Mouse (Mus musculus): ENCODE data around the gene Pank4. TPM values are rescaled to one million over a fixed set of nuclear protein-coding genes. Genes with fewer than 3 reads are reported as not detected.

Gene Pank4
- total and polyA plus RNA-seq, 2 experiments = 13.5 to 19.5 TPM

DNA sequence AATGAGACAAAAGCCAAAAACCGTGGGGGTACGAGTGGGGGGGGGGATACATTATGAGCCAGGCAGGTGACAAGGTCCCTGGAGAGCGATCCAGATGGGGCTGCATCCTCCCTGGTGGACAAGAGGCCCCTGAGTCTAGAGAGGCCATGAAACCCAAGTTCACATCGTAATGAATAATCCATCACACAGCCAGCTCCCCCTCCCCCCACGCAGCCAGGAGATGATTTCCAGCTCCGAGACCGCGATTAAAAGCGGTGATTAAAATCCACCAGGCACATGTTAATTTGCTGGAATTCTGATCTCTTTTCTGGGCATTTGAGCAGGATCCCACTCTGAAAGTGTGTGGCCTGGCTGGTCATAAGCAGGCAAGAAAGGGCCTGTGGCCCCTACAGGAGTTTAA lies 56.9 kb downstream of the Pank4 start:
- no peak overlapping the region for H3K9ac ChIP-seq (ENCODE audit: low read depth, low read length)
- H3K4me1 ChIP-seq (ENCODE audit: control insufficient read depth, insufficient read depth, low read length) = peaks cover 5% of the 10 kb centered on the region; the same call in 1 of the 2 replicates
- DNase-seq (ENCODE audit: extremely low read depth, low read depth, low spot score) = no peak
- H3K27ac ChIP-seq (replicated peaks; ENCODE audit: insufficient read depth, low read depth, low read length) = no peak overlapping the region
- no peaks in the 10 kb centered on the region for H3K27me3 ChIP-seq (ENCODE audit: control insufficient read depth, insufficient read depth, low read length)
- WGBS = 82% methylated on average over 9 of the region's 9 CpGs
- H3K79me2 ChIP-seq (ENCODE audit: control insufficient read depth, insufficient read depth, low read length) = no peaks in the 10 kb centered on the region
- no peaks in the 10 kb centered on the region for H3K36me3 ChIP-seq (ENCODE audit: control insufficient read depth, insufficient read depth, low read length)
- H3K4me3 ChIP-seq (ENCODE audit: insufficient read depth, low read depth, low read length) = no peak overlapping the region
- TF ChIP-seq CTCF (IDR thresholded peaks at IDR 0.05; ENCODE audit: low read depth, low read length) (no peak), POLR2A (IDR thresholded peaks at IDR 0.05; ENCODE audit: extremely low read depth, insufficient read depth, low read length) (no peak)

DNA sequence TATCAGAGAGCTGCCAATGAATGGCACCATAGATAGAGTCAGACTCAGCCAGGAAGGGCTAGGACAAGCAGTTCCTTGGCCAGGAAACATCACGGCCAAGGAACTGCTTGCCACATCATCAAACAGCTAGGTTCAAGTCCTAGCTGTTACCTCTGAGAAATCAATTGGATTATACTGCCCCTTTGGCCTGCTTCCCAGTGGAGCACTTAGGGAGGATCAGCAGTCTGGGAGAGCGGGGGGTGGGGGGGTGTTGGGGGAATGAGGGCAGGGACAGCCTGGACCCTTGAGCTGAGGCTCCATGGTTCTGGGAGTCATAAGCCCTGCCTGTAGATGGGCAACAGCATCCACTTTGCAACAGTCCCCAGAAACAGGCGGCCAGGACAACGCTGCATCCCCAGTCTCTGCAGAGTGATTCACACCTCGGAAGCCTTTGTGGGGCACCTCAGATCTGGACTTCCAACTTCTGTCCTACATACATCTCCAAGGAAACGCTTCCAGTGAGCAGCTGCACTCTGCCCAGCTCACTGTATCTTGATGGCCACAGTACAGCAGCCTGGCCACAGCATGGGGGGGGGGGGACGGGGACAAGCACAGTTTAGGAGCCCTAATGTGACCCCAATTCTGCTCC lies 58.4 kb downstream of the Pank4 start:
- WGBS = 79% methylated on average over 7 of the region's 7 CpGs
- no peaks in the 10 kb centered on the region for H3K79me2 ChIP-seq (ENCODE audit: control insufficient read depth, insufficient read depth, low read length)
- H3K4me3 ChIP-seq (ENCODE audit: insufficient read depth, low read depth, low read length) = no peak overlapping the region
- no peaks in the 10 kb centered on the region for H3K4me1 ChIP-seq (ENCODE audit: control insufficient read depth, insufficient read depth, low read length)
- H3K27me3 ChIP-seq (ENCODE audit: control insufficient read depth, insufficient read depth, low read length) = no peaks in the 10 kb centered on the region
- no peak overlapping the region for H3K9ac ChIP-seq (ENCODE audit: low read depth, low read length)
- H3K36me3 ChIP-seq (ENCODE audit: control insufficient read depth, insufficient read depth, low read length) = no peaks in the 10 kb centered on the region
- TF ChIP-seq POLR2A (IDR thresholded peaks at IDR 0.05; ENCODE audit: extremely low read depth, insufficient read depth, low read length) (no peak), CTCF (IDR thresholded peaks at IDR 0.05; ENCODE audit: low read depth, low read length) (no peak)
- H3K27ac ChIP-seq (replicated peaks; ENCODE audit: insufficient read depth, low read depth, low read length) = no peak overlapping the region
- DNase-seq (ENCODE audit: extremely low read depth, low read depth, low spot score) = no peak

DNA sequence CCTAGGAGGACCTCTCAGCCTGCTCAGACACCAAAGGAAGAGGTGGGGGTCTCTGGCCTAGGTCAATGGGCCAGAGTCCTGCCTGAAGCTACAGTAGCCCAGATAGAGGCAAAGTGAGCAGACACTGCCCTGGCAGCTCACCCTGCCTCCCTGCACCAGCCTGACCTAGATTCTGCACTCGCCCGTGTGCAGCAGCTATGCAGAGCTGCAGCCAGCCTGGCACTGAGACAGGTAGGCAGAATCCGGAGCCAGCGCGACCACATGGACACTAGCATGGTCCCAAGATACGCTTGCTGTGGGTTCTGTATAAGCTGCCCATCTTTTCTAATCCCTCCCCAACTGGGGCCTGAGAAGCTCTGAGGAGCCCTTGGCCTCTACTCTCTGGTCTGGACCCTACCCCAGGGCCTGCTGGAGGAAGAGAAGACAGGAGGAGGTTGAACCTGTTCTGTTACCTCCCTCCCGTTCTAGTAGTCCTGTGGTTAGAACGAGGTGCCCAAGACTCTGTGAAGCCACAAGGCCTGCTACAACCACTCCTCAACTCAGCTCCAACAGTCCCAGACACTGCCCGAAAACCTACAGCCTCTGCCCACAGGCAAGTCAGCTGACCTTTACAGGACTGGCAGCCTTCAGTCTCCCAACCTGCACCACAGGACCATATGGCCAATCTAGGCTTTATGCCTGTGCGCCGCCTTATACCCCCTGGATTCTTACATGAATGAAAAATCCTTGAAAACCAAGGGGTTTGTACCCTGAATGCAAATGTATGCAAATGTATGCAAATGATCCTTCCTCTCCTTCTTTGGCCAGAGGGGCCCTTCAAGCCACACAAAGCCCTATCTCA lies 60.5 kb downstream of the Pank4 start:
- no peak for DNase-seq (ENCODE audit: extremely low read depth, low read depth, low spot score)
- no peak overlapping the region for H3K4me3 ChIP-seq (ENCODE audit: insufficient read depth, low read depth, low read length)
- H3K27me3 ChIP-seq (ENCODE audit: control insufficient read depth, insufficient read depth, low read length) = no peaks in the 10 kb centered on the region
- H3K79me2 ChIP-seq (ENCODE audit: control insufficient read depth, insufficient read depth, low read length) = no peaks in the 10 kb centered on the region
- no peaks in the 10 kb centered on the region for H3K4me1 ChIP-seq (ENCODE audit: control insufficient read depth, insufficient read depth, low read length)
- no peak overlapping the region for H3K27ac ChIP-seq (replicated peaks; ENCODE audit: insufficient read depth, low read depth, low read length)
- H3K9ac ChIP-seq (ENCODE audit: low read depth, low read length) = no peak overlapping the region
- H3K36me3 ChIP-seq (ENCODE audit: control insufficient read depth, insufficient read depth, low read length) = no peaks in the 10 kb centered on the region
- no peak for TF ChIP-seq POLR2A (IDR thresholded peaks at IDR 0.05; ENCODE audit: extremely low read depth, insufficient read depth, low read length)
- 91% methylated on average over 11 of the region's 11 CpGs for WGBS

Other genes with a start within 250 kb of the Pank4 start
- not detected in 2 replicates for gene Ttc34, start 126.7 kb upstream of the Pank4 start, total RNA-seq (2014; rRNA removed)
- 0.05 TPM in 1 of 2 replicates, not detected in the other for gene Ttc34, start 126.7 kb upstream of the Pank4 start, polyA plus RNA-seq (2012; rRNA removed)
- gene Mmel1, start 94.5 kb upstream of the Pank4 start, total RNA-seq (2014; rRNA removed) = 0.07 TPM in 1 of 2 replicates, not detected in the other
- gene Mmel1, start 94.5 kb upstream of the Pank4 start, polyA plus RNA-seq (2012; rRNA removed) = 0.04 TPM in 1 of 2 replicates, not detected in the other
- gene Fam213b, start 65.0 kb upstream of the Pank4 start, total RNA-seq (2014; rRNA removed) = 14.8 and 15.2 TPM in 2 replicates
- gene Fam213b, start 65.0 kb upstream of the Pank4 start, polyA plus RNA-seq (2012; rRNA removed) = 23.3 and 35.3 TPM in 2 replicates
- gene Tnfrsf14, start 35.6 kb upstream of the Pank4 start, total RNA-seq (2014; rRNA removed) = 11.2 and 14.4 TPM in 2 replicates
- 25.9 and 55.6 TPM in 2 replicates for gene Tnfrsf14, start 35.6 kb upstream of the Pank4 start, polyA plus RNA-seq (2012; rRNA removed)
- not detected in 2 replicates for gene Hes5, start 3.2 kb upstream of the Pank4 start, total RNA-seq (2014; rRNA removed)
- gene Hes5, start 3.2 kb upstream of the Pank4 start, polyA plus RNA-seq (2012; rRNA removed) = not detected in 2 replicates
- gene Plch2, start 92.7 kb downstream of the Pank4 start, total RNA-seq (2014; rRNA removed) = 0.07 TPM in 1 of 2 replicates, not detected in the other
- 0.01 and 0.04 TPM in 2 replicates for gene Plch2, start 92.7 kb downstream of the Pank4 start, polyA plus RNA-seq (2012; rRNA removed)
- gene Pex10, start 102.9 kb downstream of the Pank4 start, total RNA-seq (2014; rRNA removed) = 3.7 and 4.5 TPM in 2 replicates
- 11.2 and 13.0 TPM in 2 replicates for gene Pex10, start 102.9 kb downstream of the Pank4 start, polyA plus RNA-seq (2012; rRNA removed)
- 128 and 135 TPM in 2 replicates for gene Rer1, start 122.3 kb downstream of the Pank4 start, total RNA-seq (2014; rRNA removed)
- 84.3 and 92.1 TPM in 2 replicates for gene Rer1, start 122.3 kb downstream of the Pank4 start, polyA plus RNA-seq (2012; rRNA removed)
- 2.5 and 4.2 TPM in 2 replicates for gene Morn1, start 122.5 kb downstream of the Pank4 start, total RNA-seq (2014; rRNA removed)
- 3.0 and 3.6 TPM in 2 replicates for gene Morn1, start 122.5 kb downstream of the Pank4 start, polyA plus RNA-seq (2012; rRNA removed)

Data from liver, adult 2 months (tissue).